10 mouse cellular contexts compared by ENCODE assay signal in the genomic region with DNA sequence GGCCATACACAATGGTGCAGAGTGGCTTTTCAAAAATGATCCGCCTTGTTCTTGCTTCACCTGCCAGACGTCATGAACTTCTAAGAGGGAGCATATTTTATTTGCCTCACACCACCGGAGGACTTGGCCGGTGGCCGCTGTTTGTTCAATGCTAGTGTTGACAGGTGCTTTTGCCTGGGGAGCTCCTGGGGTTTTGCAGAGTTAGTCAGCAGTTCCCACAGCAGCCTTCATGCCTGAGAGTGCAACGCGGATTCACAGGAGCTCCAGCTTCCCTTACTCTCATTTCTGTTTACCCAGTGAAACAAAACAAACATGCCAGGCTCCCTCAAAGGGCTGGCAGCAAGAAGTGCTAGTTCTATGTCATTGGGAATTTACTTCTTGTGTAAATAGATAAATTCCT.
A peak's percentile ranks its signal among the peaks of the same experiment; 100 is the strongest.
DNase-seq lines count a peak whose midpoint lies in the region; ATAC-seq lines count a peak whose summit lies in the region.
"Had no signal": no experiment of that assay in that cellular context is flagged by ENCODE, and none has a peak within 500 bp of the region (broad histone marks: within the 10 kb centered on the region; RNA-seq: fewer than 3 reads in every experiment).

No protein-coding gene starts in this region.

- H3K27ac ChIP-seq in kidney, embryonic 15.5 days = no peak overlapping the region
- H3K27ac ChIP-seq in forebrain, embryonic 16.5 days (ENCODE audit: low read length) = no peak overlapping the region
- H3K27ac ChIP-seq: embryonic facial prominence, embryonic 13.5 days; limb, embryonic 13.5 days had no signal

- H3K36me3 ChIP-seq in kidney, embryonic 15.5 days = no peaks in the 10 kb centered on the region
- no peaks in the 10 kb centered on the region for H3K36me3 ChIP-seq in forebrain, embryonic 16.5 days (ENCODE audit: control insufficient read depth, insufficient read depth)
- H3K36me3 ChIP-seq: embryonic facial prominence, embryonic 13.5 days; limb, embryonic 13.5 days had no signal

- no peak; the same call in 1 of the 2 replicates for ATAC-seq in kidney, embryonic 15.5 days (replicated peaks; ENCODE audit: low FRiP score)
- ATAC-seq in forebrain, embryonic 16.5 days = peak; percentile 70

- no peak overlapping the region for H3K4me3 ChIP-seq in kidney, embryonic 15.5 days (replicated peaks)
- no peak overlapping the region for H3K4me3 ChIP-seq in forebrain, embryonic 16.5 days (replicated peaks; ENCODE audit: low read length)
- H3K4me3 ChIP-seq: embryonic facial prominence, embryonic 13.5 days; limb, embryonic 13.5 days had no signal

- H3K9me3 ChIP-seq in kidney, embryonic 15.5 days (replicated peaks) = no peaks in the 10 kb centered on the region
- no peaks in the 10 kb centered on the region for H3K9me3 ChIP-seq in forebrain, embryonic 16.5 days (ENCODE audit: control insufficient read depth, low read length)
- H3K9me3 ChIP-seq: embryonic facial prominence, embryonic 13.5 days; limb, embryonic 13.5 days had no signal

- H3K9ac ChIP-seq in kidney, embryonic 15.5 days = no peak overlapping the region
- H3K9ac ChIP-seq in forebrain, embryonic 16.5 days (replicated peaks; ENCODE audit: low read depth, low read length) = no peak overlapping the region
- H3K9ac ChIP-seq: embryonic facial prominence, embryonic 13.5 days; limb, embryonic 13.5 days had no signal

- H3K4me1 ChIP-seq in kidney, embryonic 15.5 days = 0 out of 2 replicates have a peak, but pooled peaks cover 4% of the 10 kb centered on the region
- H3K4me1 ChIP-seq in forebrain, embryonic 16.5 days (replicated peaks; ENCODE audit: control insufficient read depth, insufficient read depth, low read length) = peaks cover 2% of the 10 kb centered on the region; the same call in 1 of the 2 replicates

- WGBS in kidney, embryonic 15.5 days = 53% methylated on average over 7 of the region's 7 CpGs
- 32% methylated on average over 7 of the region's 7 CpGs for WGBS in forebrain, embryonic 16.5 days

- peak; percentile 6 for DNase-seq in kidney, adult 11 months
- peak; percentile 10 to 15 for DNase-seq in kidney, postnatal 4 days
- peak; percentile 22 to 64 for DNase-seq in urinary bladder, adult 18-20 months (ENCODE audit: low spot score in 2 of 2)
- DNase-seq in testis, postnatal 10 days (ENCODE audit: low spot score) = no peak
- DNase-seq in gastrocnemius, adult 18-20 months (ENCODE audit: low spot score) = no peak
- no peak for DNase-seq in thymus, postnatal 0 days (ENCODE audit: low spot score)

- no peaks in the 10 kb centered on the region for H3K27me3 ChIP-seq in kidney, embryonic 15.5 days
- no peaks in the 10 kb centered on the region for H3K27me3 ChIP-seq in forebrain, embryonic 16.5 days (replicated peaks; ENCODE audit: control insufficient read depth, insufficient read depth, low read length)
- H3K27me3 ChIP-seq: embryonic facial prominence, embryonic 13.5 days; limb, embryonic 13.5 days had no signal

- no peak overlapping the region for H3K4me2 ChIP-seq in kidney, embryonic 15.5 days
- H3K4me2 ChIP-seq in forebrain, embryonic 16.5 days (ENCODE audit: low read length) = no peak overlapping the region
- H3K4me2 ChIP-seq: embryonic facial prominence, embryonic 13.5 days; limb, embryonic 13.5 days had no signal

Comparison
In these comparisons a context has a peak if more than half of its experiments do, and no peak if none do; other contexts are left out.
1. DNase-seq: peak in kidney, adult 11 months (single experiment), kidney, postnatal 4 days (2 of 2) and urinary bladder, adult 18-20 months (2 of 2); none in testis, postnatal 10 days (single experiment), gastrocnemius, adult 18-20 months (single experiment) and thymus, postnatal 0 days (single experiment).